Mouse (Mus musculus) kidney, adult 2 months (tissue): ENCODE measurements around the gene Tmsb10.

Experiments used
- CTCF ChIP-seq: fragments of 200-500 bp; conservative IDR thresholded peaks from 2 replicates; pipeline ENCODE4 v1.5.1; 2011; ENCODE audit warnings: low read depth, mild to moderate bottlenecking, control low read depth, low read length, moderate library complexity, mixed read lengths; ENCODE audit not compliant: insufficient read depth, insufficient read length
- POLR2A ChIP-seq: fragments of 200-500 bp; IDR thresholded peaks from one replicate; pipeline ENCODE4 v1.6.1; 2011; ENCODE audit warnings: low read depth, low read length, control low read depth

DNA sequence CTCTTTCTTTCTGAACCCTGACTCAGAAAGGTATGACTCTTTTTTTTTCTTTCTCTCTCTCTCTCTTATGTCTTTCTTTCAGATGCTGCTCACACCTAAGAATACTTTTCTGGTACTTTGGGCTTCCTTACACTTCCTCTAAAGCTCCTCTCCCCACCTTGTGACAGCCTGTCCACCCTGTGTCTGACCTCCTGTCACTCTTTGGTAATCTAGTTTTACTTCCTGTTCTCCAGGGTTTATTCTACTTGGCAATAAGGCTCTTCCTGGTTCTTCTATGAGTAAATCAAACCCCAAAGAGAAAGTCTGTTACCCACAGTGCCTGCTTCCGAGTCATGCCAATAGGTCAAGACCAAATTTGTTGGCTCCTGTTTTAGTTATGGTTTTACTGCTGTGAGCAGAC is 25.6 kb downstream of the Tmsb10 start:
- TF ChIP-seq CTCF (no peak), POLR2A (no peak)
